Mouse (Mus musculus) induced T-regulatory cell, adult 2 months (primary cell): ENCODE data around the gene Arhgef3.

Experiments used
- DNase-seq: peaks from one replicate; pipeline ENCODE4 v3.0.0-alpha.2; 2012; ENCODE audit warnings: low read depth

Arhgef3 gene

GRCm38 (mm10) chr14:27420816-27421215 lies 306.1 kb downstream of the Arhgef3 start:
- no peak for DNase-seq

- DNase-seq = no peak
Observed at GRCm38 (mm10) chr14:27422301-27422700, 307.6 kb downstream of the Arhgef3 start.

- DNase-seq = peak; percentile 95
Observed at GRCm38 (mm10) chr14:27428573-27428972, 313.9 kb downstream of the Arhgef3 start, which contains the start of gene Fam208a. Gene Fam208a (plus strand): TSS chr14:27428834.

GRCm38 (mm10) chr14:27428973-27429711 lies 314.4 kb downstream of the Arhgef3 start:
- peak; percentile 90 for DNase-seq

GRCm38 (mm10) chr14:27430280-27430679 lies 315.6 kb downstream of the Arhgef3 start:
- peak; percentile 38 for DNase-seq

- no peak for DNase-seq
Observed at GRCm38 (mm10) chr14:27432064-27432463, 317.4 kb downstream of the Arhgef3 start.

- DNase-seq = no peak
Observed at GRCm38 (mm10) chr14:27436116-27436515, 321.4 kb downstream of the Arhgef3 start.

- no peak for DNase-seq
Observed at GRCm38 (mm10) chr14:27436826-27437225, 322.1 kb downstream of the Arhgef3 start.

- DNase-seq = peak; percentile 56
Observed at GRCm38 (mm10) chr14:27440921-27441320, 326.2 kb downstream of the Arhgef3 start.

GRCm38 (mm10) chr14:27444851-27445281 lies 330.2 kb downstream of the Arhgef3 start:
- no peak for DNase-seq

GRCm38 (mm10) chr14:27446963-27447362 lies 332.3 kb downstream of the Arhgef3 start:
- no peak for DNase-seq
